Mouse (Mus musculus) cerebellum, postnatal 4 days (tissue): ENCODE results near the gene Vrtn.
A peak's percentile ranks its signal among the peaks of the same experiment; 100 is the strongest.

Experiments used
- DNase-seq, 2 experiments: peaks; one replicate each; pipeline ENCODE4 v3.0.0; 2022; ENCODE audit warnings: low spot score in 2 of 2, mixed read lengths in 1 of 2

The Vrtn gene

GRCm38 (mm10) chr12:84640654-84641053 lies at the start of gene Vrtn:
Gene Vrtn (plus strand): TSS chr12:84641019.
- DNase-seq, result no peak

- DNase-seq, result no peak
These were observed 42.5 kb upstream of the Vrtn start for GRCm38 (mm10) chr12:84598324-84598723.

DNA sequence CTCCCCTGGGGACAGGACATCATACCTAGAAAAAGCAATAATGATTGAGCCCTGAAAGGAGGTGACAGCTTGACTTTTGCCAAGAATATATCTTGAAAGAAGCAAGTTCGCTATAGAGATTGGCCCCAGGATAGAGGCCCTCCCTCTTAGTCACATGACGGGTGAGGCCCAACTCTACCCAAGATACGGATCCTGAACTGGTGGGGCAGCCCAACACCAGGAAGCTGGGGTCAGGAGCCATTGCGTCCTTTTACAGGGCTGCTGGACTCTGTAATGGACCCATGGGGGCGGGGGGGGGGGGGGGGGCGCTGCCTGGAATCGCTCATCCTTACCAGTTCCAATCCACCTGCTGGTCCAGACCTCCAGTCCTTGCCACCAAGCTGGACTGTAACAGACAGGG lies 36.8 kb upstream of the Vrtn start:
- DNase-seq, result no peak

- no peak for DNase-seq
These were observed 35.0 kb upstream of the Vrtn start for GRCm38 (mm10) chr12:84605860-84606259.

- no peak for DNase-seq
These were observed 29.1 kb upstream of the Vrtn start for GRCm38 (mm10) chr12:84611718-84612117.

- DNase-seq, result no peak
These were observed 28.3 kb upstream of the Vrtn start for GRCm38 (mm10) chr12:84612518-84612917.

DNA sequence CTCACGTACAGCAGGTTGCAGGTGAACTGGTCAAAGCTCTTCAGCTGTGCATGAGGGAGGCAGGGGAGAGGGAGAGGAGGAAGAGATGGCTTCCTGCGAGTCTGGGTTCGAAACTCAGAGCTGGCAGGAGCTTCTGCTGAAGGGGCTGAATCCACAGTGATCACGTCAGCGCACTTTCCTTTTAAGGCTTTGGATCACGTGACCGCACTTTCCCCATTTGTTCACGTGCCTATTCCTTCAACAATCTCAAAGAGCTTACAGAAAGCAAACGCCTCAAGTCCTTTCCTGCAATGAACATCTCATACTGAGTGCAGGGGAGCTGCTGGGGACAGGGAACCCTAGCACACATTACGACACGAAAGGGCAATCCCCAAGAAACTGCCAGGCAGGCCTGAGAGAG lies 26.8 kb upstream of the Vrtn start:
- no peak for DNase-seq

- DNase-seq, result no peak
These were observed 26.3 kb upstream of the Vrtn start for GRCm38 (mm10) chr12:84614524-84614923.

DNA sequence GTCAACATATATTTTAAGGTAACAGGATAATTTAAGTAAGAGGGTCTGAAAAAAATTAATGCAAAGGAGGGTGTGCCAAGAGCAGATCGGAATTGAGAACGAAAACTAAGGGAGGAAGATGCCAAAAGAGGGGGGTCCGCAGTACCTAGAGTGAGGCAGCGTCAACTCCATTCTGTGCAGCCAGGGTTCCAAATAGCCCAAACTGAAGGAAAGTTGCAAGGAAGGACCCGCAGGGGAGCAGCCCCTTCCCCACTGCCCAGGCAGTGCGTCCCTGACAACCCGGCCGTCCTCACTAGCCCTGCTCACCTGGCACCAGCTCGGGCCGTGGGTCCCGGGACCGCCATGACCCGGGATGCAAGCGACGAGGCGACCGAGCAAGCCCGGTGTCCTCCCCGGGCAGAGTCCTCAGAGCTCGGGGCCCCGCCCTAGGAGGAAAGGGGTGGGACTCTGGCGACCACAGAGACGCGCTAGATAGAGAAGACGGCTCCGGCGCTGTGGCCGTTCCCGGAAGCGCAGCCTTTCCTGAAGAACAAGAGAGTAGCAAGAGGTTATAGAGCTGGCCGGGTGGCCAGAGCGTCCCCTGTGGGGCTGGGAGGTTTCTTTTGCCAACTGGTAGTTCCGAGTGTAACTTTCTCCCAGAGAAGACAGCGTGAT lies 23.7 kb upstream of the Vrtn start, which contains the start of gene Abcd4:
Gene Abcd4, minus strand, starts transcription at position 437 of the 654 bp plus-strand sequence.
- peak; percentile 74 to 89 for DNase-seq

GRCm38 (mm10) chr12:84617663-84618062 lies 23.2 kb upstream of the Vrtn start:
- no peak for DNase-seq

DNA sequence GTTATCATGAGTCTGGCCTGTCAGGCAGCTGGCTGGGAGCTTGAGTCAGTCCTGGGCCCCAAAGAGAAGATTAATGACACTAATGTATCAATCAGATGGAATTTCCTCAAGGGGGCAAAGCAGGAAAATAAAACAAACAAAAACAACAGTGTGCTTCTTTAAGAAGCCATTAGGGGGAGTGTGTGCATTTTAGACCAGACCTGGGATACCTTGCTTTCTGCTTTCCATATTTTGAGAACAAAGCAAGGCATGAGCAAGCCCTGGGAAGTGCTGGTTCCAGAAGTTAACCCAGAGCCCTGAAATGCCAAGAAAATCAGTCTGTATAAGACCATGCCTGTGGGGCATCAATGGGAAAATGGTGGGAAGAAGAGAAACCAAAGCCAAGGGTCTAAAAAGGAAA lies 19.8 kb upstream of the Vrtn start:
- DNase-seq, result no peak

DNA sequence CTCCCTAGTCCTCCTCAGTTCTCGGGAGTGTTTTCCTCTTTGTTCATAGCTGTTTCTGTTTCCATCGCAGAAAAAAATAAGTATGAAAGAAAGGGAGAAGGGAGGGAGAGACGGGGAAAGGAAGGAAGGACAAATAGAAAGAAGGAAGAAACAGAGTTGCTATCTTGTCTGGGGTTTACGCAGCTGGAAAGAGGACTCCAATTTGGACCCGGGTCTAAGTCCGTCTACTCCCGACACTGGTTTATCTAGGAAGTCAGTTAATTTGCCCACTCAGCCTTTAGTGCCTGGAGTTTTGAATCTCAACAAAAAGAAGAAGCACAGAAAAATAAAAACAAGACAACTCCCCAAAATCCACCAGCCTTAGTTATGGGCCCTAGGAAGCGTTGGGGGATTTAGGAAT lies 16.2 kb upstream of the Vrtn start:
- no peak for DNase-seq

DNA sequence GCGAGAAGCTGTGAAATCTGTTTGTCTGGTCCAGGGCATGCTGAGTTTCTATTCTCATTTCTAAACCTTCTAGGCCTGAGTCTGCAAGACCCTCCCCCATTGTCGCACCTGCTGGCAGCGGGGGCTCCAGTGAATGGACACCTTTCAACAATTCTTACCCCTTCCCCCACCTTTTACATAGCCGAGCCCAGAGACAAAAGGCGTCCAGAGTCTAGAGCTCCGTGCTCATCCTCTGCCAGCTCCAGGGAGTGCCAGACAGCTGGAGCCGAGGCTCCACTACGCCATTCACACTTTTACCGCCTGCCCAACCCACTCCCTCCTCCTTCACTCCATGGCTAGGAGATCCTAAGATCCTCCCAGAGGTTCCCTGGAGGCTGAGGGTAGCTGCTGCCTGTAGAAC lies 15.7 kb upstream of the Vrtn start:
- no peak for DNase-seq

DNA sequence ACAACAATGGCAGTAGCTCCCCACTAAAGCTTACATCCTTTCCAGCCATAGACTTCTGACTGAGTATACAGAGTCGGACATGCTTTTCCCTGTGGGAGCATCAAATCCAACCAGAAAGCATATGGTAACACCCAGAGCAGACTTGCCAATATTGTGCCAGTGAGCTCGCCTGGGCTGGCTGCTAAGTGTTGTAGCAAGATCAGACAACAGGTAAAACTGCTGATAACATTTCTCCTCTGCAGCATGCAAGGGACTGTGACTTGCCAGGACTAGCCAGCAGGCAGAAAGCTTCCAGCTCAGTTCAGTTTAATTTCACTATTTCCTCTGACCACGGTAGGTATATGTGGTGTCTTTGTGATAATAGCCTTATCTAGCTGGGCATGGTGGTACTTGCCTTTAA lies 9.0 kb upstream of the Vrtn start:
- DNase-seq, result no peak

- DNase-seq, result no peak
These were observed 566 bp upstream of the Vrtn start for GRCm38 (mm10) chr12:84640253-84640652.

DNA sequence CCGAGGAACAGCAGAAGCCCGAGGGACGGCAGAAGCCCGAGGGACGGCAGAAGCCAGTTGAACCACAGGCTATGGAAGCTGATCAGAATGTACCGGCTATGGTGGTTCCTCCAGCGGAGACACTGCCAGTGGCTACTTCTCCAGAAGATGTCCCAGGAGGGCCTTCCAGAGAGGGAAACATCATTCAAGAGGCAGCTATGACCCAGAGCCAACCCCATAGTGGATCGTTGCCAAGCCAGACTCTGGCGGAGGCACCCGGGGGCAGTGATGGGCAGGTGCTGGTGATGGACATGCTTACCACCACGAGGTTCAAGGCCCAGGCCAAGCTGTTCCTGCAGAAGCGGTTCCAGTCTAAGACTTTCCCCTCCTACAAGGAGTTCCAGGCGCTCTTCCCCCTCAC lies 9.4 kb downstream of the Vrtn start:
- peak in 1 of 2 experiments; percentile 37 for DNase-seq

- DNase-seq, result peak; percentile 65 to 75
These were observed 13.1 kb downstream of the Vrtn start for GRCm38 (mm10) chr12:84653912-84654311.

- peak in 1 of 2 experiments; percentile 26 for DNase-seq
These were observed 29.7 kb downstream of the Vrtn start for GRCm38 (mm10) chr12:84670555-84670954.

- DNase-seq, result no peak
These were observed 30.8 kb downstream of the Vrtn start for GRCm38 (mm10) chr12:84671646-84672045.

- peak in 1 of 2 experiments; percentile 18 for DNase-seq
These were observed 34.1 kb downstream of the Vrtn start for GRCm38 (mm10) chr12:84674666-84675526.

DNA sequence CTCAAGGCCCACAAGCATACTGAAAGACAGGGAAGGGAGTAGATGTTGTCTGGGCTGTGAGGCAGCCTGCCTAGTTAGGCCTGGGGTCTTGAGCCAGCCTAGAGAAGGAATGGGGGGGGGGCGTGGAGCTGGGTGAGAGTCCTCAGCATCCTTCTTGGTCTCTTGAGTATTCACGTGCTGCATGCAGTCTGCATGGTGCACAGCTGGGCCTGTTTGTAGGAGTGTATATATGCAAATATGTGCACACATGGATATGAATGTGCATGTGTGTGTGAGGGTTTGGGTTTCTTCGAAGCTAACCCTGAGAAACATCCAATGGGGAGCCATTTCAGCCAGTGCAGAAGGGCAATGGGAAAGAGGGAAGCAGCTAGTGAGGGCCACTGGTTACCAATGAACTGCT lies 35.2 kb downstream of the Vrtn start:
- DNase-seq, result no peak

DNA sequence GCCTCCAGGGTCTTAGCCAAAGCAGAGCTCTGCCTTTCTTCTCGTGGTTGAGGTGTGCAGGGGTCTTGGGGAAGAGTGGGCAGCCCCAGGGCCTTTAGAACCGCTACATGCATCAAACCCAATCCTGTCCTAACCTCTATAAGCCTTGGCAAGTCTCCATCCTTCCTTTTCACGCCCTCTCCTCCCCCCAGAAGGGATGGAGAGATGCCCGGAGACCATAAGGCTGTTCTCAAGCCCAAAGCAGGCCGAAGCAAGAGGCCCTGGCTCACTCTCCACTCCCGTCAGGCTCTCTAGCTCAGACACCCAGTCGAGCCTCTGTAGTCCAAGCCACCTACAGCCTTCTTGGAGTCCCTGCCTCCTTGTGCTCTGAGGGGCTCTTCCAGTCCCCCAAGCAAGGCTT lies 43.8 kb downstream of the Vrtn start:
- DNase-seq, result no peak

DNA sequence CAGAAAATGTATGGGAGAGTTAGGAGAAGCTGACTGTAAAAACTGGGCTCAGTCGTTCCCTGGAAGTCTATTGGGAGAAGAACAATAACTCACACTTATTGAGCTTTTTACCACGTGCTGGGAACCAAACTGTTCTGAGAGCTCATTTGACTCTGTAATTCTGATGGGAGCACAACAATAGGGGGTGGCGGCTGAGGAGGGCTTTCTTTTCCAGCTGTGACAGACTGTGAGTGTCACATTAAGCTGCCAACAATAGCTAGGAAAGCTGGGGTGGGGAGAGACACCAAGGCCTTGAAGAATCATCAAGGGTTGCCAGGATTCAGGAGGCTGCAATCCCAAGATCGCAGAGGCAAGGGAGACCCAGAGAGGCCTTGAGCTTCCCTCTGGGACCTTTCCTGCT lies 45.4 kb downstream of the Vrtn start:
- DNase-seq, result no peak
